Mouse (Mus musculus) frontal cortex, postnatal 10 days (tissue): ENCODE data around the gene Olfr1463.

ENCODE experiments used
- DNase-seq, 2 experiments: peaks; one replicate each; pipeline ENCODE4 v3.0.0; 2022; ENCODE audit warnings: low spot score in 2 of 2, mixed read lengths in 1 of 2

Gene Olfr1463

GRCm38 (mm10) chr19:13231028-13231427, at the start of gene Olfr1463:
Olfr1463 (plus strand) TSS chr19:13231328.
- no peak for DNase-seq

GRCm38 (mm10) chr19:13185434-13185833, 45.7 kb upstream of the Olfr1463 start, which contains the start of gene Olfr1462:
Olfr1462 (plus strand) TSS chr19:13185734.
- DNase-seq, result no peak

GRCm38 (mm10) chr19:13221666-13222065, 9.5 kb upstream of the Olfr1463 start:
- no peak for DNase-seq
